Mouse (Mus musculus) skeletal muscle tissue, adult 2 months (tissue): Measurements from ENCODE around the gene Fam216b.

Source experiments
- DNase-seq: peaks from one replicate; pipeline ENCODE4 v3.0.0-alpha.2; 2012; ENCODE audit warnings: low read depth, low spot score

Fam216b gene

GRCm38 (mm10) chr14:78043079-78043478, 45.7 kb downstream of the Fam216b start:
- DNase-seq: no peak

- DNase-seq: no peak
Observed at GRCm38 (mm10) chr14:78041886-78042526, 46.8 kb downstream of the Fam216b start.

- DNase-seq: no peak
Observed at GRCm38 (mm10) chr14:78040643-78041042, 48.2 kb downstream of the Fam216b start.

- DNase-seq: peak; percentile 9
Observed at GRCm38 (mm10) chr14:78038876-78039275, 49.9 kb downstream of the Fam216b start.
